Mouse (Mus musculus) common myeloid progenitor, adult 5-6 weeks (primary cell): ENCODE results near the gene Gm49337. TPM values are rescaled to one million over a fixed set of nuclear protein-coding genes. Genes with fewer than 3 reads are reported as not detected.

Experiments
- ATAC-seq: replicated peaks from 2 replicates; pipeline ENCODE4 v1.8.0; 2016; ENCODE audit warnings: low read depth, mild to moderate bottlenecking, moderate TSS enrichment, inconsistent platforms; ENCODE audit not compliant: poor library complexity, severe bottlenecking
- total RNA-seq: library from RNA; stranded (forward); fragments of 200-1000, 187-1606 nt; gene quantifications from 2 replicates; pipeline ENCODE4 v1.2.3, GENCODE M21; 2017

The Gm49337 gene
- total RNA-seq, 1 experiment from 2014 or later: 0.41 TPM

GRCm38 (mm10) chr4:116160769-116161168 is 12.4 kb upstream of the Gm49337 start:
- no peak for ATAC-seq

- ATAC-seq: no peak
Measured at GRCm38 (mm10) chr4:116162142-116162541, 11.0 kb upstream of the Gm49337 start.

GRCm38 (mm10) chr4:116164759-116165554 is 8.2 kb upstream of the Gm49337 start:
- ATAC-seq: no peak

- no peak for ATAC-seq
Measured at GRCm38 (mm10) chr4:116165708-116166407, 7.3 kb upstream of the Gm49337 start.

GRCm38 (mm10) chr4:116167404-116167803 is 5.8 kb upstream of the Gm49337 start, which contains the start of gene Tspan1:
Gene Tspan1, minus strand, starts transcription at chr4:116167601.
- ATAC-seq: no peak

- ATAC-seq: peak; percentile 66
Measured at GRCm38 (mm10) chr4:116168617-116169352, 4.4 kb upstream of the Gm49337 start.

GRCm38 (mm10) chr4:116169353-116169672 is 3.9 kb upstream of the Gm49337 start:
- no peak for ATAC-seq

GRCm38 (mm10) chr4:116173752-116174151 is 568 bp downstream of the Gm49337 start:
- ATAC-seq: no peak

GRCm38 (mm10) chr4:116174466-116175116 is 1.4 kb downstream of the Gm49337 start:
- ATAC-seq: no peak

GRCm38 (mm10) chr4:116175136-116175535 is 2.0 kb downstream of the Gm49337 start:
- ATAC-seq: no peak

- peak; percentile 21 for ATAC-seq
Measured at GRCm38 (mm10) chr4:116175711-116176542, 2.7 kb downstream of the Gm49337 start.

- peak; percentile 67 for ATAC-seq
Measured at GRCm38 (mm10) chr4:116176543-116176988, 3.4 kb downstream of the Gm49337 start.

- ATAC-seq: peak; percentile 31; the same call in 1 of the 2 replicates
Measured at GRCm38 (mm10) chr4:116177140-116177539, 4.0 kb downstream of the Gm49337 start.

- no peak for ATAC-seq
Measured at GRCm38 (mm10) chr4:116182079-116182478, 8.9 kb downstream of the Gm49337 start.

GRCm38 (mm10) chr4:116182745-116183144 is 9.6 kb downstream of the Gm49337 start:
- ATAC-seq: no peak

- ATAC-seq: no peak
Measured at GRCm38 (mm10) chr4:116185083-116185482, 11.9 kb downstream of the Gm49337 start.

GRCm38 (mm10) chr4:116192286-116192835 is 19.2 kb downstream of the Gm49337 start:
- ATAC-seq: 0 out of 2 replicates have a peak, but pooled peaks have one; percentile 39

GRCm38 (mm10) chr4:116193583-116194383 is 20.6 kb downstream of the Gm49337 start:
- ATAC-seq: peak; percentile 69
